Mouse (Mus musculus) layer of hippocampus, postnatal 14 days (tissue): ENCODE results near the gene Cacna2d2. TPM values are rescaled to one million over a fixed set of nuclear protein-coding genes. Genes with fewer than 3 reads are reported as not detected.

Source experiments
- DNase-seq, 2 experiments: peaks; one replicate each; pipeline ENCODE4 v3.0.0; 2021 to 2022; ENCODE audit warnings: low spot score in 2 of 2, mixed read lengths in 1 of 2
- total RNA-seq, 2 experiments: library from RNA; stranded (reverse); gene quantifications; 2 replicates each; pipeline ENCODE4 v1.2.3; 2021

The Cacna2d2 gene
- total RNA-seq, 2 experiments from 2014 or later: 19.5 to 24.2 TPM

- no peak for DNase-seq
These were observed 53.7 kb downstream of the Cacna2d2 start for GRCm38 (mm10) chr9:107453151-107453550.

- DNase-seq: peak; percentile 82 to 90
These were observed 57.3 kb downstream of the Cacna2d2 start for GRCm38 (mm10) chr9:107456667-107457066.

- DNase-seq: no peak
These were observed 63.5 kb downstream of the Cacna2d2 start for GRCm38 (mm10) chr9:107462907-107463306.

GRCm38 (mm10) chr9:107463509-107463908 lies 64.1 kb downstream of the Cacna2d2 start:
- DNase-seq: peak; percentile 74 to 85

- no peak for DNase-seq
These were observed 64.7 kb downstream of the Cacna2d2 start for GRCm38 (mm10) chr9:107464130-107464529.

- no peak for DNase-seq
These were observed 66.2 kb downstream of the Cacna2d2 start for GRCm38 (mm10) chr9:107465657-107466056.

GRCm38 (mm10) chr9:107469213-107469795 lies 69.9 kb downstream of the Cacna2d2 start:
- no peak for DNase-seq

- DNase-seq: no peak
These were observed 71.0 kb downstream of the Cacna2d2 start for GRCm38 (mm10) chr9:107470427-107470826.

GRCm38 (mm10) chr9:107474016-107474415 lies 74.6 kb downstream of the Cacna2d2 start:
- DNase-seq: no peak

GRCm38 (mm10) chr9:107478979-107479378 lies 79.6 kb downstream of the Cacna2d2 start:
- no peak for DNase-seq

- DNase-seq: no peak
These were observed 80.2 kb downstream of the Cacna2d2 start for GRCm38 (mm10) chr9:107479593-107479992.

- no peak for DNase-seq
These were observed 81.2 kb downstream of the Cacna2d2 start for GRCm38 (mm10) chr9:107480477-107481069.

GRCm38 (mm10) chr9:107481340-107481739 lies 81.9 kb downstream of the Cacna2d2 start:
- DNase-seq: no peak

- no peak for DNase-seq
These were observed 82.6 kb downstream of the Cacna2d2 start for GRCm38 (mm10) chr9:107482004-107482403.

- DNase-seq: no peak
These were observed 83.4 kb downstream of the Cacna2d2 start for GRCm38 (mm10) chr9:107482770-107483169.

- DNase-seq: no peak
These were observed 84.3 kb downstream of the Cacna2d2 start for GRCm38 (mm10) chr9:107483714-107484113.

- peak; percentile 43 to 55 for DNase-seq
These were observed 84.9 kb downstream of the Cacna2d2 start for GRCm38 (mm10) chr9:107484302-107484701.

- DNase-seq: no peak
These were observed 85.4 kb downstream of the Cacna2d2 start for GRCm38 (mm10) chr9:107484766-107485165.

GRCm38 (mm10) chr9:107486086-107486485 lies 86.7 kb downstream of the Cacna2d2 start:
- DNase-seq: no peak

GRCm38 (mm10) chr9:107486507-107487225 lies 87.3 kb downstream of the Cacna2d2 start:
- no peak for DNase-seq

- DNase-seq: no peak
These were observed 90.7 kb downstream of the Cacna2d2 start for GRCm38 (mm10) chr9:107490146-107490545.

- DNase-seq: no peak
These were observed 91.2 kb downstream of the Cacna2d2 start for GRCm38 (mm10) chr9:107490625-107491024.
